Mouse (Mus musculus): ENCODE data around the gene Fbxw8. TPM values are rescaled to one million over a fixed set of nuclear protein-coding genes. Genes with fewer than 3 reads are reported as not detected.

Gene Fbxw8
- polyA plus RNA-seq, 1 experiment = 30.9 TPM

DNA sequence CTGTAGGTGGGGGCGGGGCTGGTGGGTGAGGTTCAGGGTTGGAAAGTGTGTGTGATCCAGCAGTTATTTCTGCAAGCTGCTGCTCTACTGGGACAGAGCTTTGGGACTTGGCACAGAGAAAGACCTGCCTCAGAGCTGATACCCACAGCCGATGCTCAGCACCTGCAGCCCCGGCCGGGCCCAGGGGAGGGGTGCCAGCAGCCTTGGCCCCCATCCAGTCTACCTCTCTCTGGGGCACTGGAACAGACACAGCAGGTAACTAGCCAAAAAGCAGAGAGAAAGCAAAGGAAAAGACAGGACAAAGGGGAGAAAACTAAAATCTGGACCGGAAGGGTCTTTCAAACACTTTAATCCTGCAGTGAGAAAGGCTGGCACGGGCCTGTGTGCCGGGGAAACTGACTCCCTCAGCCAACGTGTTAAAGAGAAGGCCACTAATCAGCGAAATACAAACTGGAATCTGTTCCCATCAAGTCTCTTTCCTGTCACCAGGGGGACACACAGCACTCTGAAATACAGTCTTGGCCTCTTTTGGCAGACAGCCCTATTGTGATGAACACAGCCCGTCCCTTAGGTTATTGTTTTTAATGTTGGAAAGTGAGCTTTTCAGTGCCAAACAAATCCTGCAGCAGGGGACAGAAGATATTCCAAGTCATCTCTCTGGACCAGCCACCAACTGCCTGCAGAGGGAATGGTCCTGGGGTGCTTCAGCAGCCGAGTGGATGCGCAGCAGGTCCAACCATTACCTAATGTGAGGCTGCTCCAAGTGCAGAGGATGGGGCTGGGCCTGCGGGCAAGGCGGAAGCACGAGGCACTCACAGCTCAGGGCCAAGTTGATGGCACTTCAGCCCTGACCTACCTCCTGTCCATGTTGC is 78.3 kb downstream of the Fbxw8 start:
- no peak for DNase-seq (ENCODE audit: low spot score)

DNA sequence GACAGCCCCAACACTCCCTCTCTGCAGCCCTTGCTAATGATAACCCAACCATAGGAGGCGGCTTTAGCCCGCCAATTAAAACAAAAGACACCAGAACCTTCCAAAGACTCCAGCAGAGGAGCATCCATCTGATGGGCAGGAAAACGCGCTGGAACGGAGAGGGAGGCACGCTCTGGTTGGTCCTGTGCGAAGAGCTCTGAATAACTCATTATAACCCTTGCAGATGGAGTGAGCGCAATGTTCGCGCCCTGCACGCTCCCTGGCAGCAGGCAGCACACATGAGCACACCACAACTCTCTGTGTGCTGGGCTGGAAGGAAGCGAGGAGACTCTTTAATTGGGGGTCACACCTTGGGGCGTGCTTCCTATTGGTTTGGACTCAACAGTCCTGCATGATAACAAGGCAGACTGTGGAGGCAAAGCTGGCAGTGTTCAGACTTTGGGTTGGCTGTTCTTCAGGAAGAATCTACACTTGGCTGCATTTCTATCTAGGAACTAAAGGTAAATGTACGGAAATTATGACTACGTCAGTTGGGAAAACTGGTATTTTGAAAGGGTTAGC is 82.0 kb downstream of the Fbxw8 start:
- no peak for DNase-seq (ENCODE audit: low spot score)

DNA sequence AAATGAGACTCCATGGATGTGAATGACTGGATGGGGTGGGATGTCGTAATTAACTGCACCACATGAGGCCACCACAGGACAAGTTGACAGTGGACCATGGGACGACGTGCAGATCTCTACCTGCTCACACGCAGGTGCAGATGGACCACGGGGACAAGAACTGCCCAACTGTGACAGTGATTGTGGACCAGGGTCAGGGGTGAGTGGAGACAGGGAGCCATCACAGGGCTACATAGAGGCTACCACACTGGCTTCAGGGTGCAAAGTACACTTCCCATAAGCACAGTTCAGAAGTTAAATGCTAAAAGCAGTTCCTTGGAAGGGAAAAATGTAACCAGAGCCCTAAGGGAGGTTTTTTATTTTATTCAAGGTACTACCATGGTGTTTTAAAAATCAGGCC is 83.5 kb downstream of the Fbxw8 start:
- DNase-seq (ENCODE audit: low spot score) = no peak

DNA sequence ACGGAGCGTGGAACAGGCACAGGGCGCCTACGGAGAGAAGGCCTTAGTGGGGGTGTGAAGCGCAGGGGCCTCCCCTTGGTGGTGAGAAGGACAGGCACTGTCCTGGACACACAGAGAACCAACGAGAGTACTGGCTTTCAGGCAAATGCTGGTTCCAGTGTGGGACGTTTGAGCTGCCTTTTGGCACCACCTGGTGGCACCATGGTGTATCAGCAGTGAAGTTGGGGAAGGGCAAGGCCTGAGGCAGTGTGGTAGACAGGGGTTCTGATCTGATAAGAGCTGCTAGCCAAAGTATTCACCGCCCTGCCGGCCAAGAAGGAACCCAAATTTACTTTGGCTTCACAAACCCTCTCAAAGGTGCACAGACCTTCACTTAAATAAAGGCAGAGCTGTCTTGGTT is 85.9 kb downstream of the Fbxw8 start:
- DNase-seq (ENCODE audit: low spot score) = peak; percentile 37

DNA sequence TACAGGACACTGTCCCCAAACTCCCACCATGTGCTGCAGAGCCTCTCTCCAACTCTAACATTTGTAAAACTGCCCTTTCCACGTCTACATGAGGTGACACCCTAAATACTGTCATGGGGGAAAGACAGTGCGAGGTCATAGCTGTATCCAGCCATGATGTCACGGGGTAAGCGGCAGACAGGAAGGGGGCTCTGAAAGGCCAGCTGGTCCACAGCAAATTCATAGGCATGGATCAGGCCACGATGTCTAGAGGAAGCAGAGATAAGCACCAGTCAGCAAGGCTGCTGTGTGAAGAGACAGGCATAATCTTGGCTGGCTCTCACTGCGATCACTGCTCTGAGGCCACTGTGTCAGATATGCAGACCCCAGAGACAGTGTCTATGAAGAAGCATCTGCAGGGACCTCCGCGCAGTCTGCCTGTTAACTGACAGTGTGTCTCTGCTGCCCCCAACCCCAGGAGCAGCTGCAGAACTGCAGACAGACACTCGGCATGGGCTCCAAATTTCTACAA is 87.2 kb downstream of the Fbxw8 start:
- no peak for DNase-seq (ENCODE audit: low spot score)

DNA sequence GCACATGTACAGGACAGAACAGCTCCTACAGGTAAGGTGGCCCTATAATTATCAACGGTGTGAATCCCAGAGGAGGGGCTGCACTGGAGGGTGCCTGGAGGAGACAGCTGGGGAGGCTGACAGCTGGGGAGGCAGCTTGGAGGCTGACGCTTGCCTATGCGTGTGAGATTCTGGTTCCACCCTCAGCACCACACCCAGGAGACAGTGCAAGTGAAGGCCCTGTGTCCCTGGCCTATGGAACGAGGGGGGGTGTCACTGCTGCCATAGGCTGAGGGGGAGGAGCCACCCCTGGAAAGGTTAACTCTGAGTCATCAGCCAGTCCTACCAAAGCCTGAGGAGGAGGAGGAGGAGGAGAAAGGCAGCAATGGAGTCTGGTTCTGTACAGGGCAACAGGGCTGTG is 87.7 kb downstream of the Fbxw8 start:
- DNase-seq (ENCODE audit: low spot score) = no peak

DNA sequence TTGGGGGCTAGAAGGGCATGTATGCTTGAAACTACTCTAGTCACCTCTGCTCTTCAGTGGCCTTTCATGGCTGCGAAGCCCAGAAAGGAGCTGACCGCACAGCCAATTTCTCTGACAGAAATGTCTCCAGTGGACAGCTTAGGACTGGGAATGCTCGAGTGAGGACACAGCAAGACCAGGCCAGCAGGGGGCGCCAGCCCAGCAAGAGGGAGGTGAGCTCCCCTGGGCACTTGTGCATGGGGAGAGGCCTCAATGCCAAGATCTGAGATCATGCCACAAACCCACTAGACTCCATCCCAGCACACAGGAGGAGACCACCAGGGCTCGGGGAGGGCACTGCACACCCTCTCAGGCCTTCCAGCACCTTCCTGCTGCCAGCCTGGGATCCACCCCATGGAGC is 88.4 kb downstream of the Fbxw8 start:
- peak; percentile 62 for DNase-seq (ENCODE audit: low spot score)

DNA sequence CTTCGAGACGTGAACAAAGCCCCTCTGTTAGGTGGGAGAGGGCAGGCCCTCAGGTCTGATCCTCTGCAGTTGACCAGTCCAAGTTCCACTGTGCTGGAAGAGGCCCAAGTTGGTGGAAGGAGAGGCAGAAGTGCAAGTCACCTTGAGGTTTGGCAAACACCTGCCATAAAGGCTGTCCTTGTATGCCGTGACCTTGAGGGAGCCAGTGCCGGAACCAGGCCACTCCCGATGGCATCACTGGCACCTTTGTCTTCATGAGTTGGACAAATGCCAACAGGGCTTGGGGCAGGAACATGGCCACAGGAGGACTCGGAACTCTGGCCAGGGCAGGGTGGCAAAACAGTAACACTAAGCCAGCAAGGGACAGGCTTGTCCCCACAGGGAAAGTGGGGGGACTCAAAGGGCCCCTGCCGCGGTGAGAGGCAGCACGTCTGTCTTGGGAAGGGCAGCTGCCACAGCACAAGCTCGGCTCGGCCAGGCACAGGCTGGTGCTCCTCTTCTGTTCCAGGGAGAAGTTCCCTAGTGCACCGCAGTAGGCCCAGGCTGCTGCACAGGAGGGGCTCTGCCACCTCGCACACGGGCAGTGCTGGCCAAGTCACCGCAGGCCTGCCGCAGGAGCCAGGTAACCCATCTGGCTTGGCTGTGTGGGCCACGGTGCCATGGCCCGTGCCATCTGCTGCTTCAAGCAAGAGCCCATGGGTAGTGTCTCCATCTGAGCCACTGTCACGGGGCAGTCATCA is 89.6 kb downstream of the Fbxw8 start:
- no peak for DNase-seq (ENCODE audit: low spot score)

DNA sequence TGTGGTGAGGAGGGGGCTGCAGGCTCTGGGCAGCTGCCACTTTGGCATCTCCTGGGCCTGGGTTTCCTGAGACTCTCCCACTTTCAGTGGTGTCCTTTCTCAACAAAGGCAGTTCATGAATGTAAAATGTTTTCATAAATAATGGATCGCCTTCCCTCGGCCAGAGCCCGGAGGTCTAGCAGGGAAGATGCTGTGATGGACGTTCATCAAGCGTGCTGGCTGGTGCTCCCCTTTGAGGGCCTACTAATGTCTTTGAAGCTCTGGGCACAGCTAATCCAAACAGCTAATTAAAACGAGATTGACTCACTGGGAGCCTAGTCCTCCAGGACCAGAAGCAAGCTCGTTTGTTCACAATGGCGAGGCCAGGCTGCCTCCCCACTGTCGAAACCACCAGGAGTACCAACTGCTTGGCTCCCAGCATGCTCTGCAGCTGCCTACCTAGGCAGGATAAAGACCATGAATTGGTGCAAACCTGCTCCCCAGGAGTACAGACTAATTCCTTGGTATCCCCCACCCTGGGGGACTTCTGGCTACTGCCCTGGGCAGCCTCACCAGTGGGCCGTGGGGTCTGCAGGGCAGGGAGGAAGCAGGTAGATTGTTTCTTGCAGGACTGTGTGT is 90.9 kb downstream of the Fbxw8 start:
- DNase-seq (ENCODE audit: low spot score) = no peak

DNA sequence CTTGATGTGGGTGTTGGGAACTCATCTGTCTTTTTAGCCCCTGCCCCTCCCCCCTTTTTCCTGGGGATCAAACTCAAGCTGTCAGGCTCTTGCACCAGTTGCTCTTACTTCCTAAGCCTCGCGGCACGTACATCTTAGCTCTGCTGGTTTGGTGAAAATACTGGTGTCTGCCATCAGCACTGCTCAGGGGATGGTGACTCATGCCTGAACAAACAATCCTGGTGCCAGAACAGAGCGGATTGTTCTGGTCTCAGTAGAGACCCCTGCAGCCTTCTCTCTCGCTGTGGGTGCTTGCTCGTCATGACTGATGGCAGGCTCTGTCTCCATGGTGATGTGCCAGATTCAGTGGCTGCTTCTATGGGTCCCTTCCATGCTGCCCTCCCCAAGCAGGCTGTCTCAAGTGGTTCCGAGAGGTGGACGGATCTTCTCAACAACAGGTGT is 92.1 kb downstream of the Fbxw8 start:
- DNase-seq (ENCODE audit: low spot score) = no peak

DNA sequence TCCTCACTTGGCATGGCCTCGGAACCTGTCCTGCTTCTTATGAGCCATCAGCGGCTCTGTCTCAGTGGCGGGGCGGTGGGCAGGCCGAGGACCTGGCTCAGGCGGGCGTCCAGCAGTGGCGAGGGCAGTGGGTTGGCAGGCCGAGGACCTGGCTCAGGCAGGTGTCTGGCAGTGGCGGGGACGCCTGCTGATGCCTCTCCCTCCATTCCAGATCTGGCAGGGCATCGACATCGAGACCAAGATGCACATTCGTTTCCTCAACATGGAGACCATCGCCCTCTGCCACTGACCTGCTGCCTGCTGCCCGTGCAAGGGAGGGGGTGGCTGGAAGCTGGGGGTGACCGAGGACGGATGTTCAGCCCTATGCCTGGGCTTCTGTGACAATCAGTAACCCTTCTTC is 93.9 kb downstream of the Fbxw8 start:
- no peak for DNase-seq (ENCODE audit: low spot score)

DNA sequence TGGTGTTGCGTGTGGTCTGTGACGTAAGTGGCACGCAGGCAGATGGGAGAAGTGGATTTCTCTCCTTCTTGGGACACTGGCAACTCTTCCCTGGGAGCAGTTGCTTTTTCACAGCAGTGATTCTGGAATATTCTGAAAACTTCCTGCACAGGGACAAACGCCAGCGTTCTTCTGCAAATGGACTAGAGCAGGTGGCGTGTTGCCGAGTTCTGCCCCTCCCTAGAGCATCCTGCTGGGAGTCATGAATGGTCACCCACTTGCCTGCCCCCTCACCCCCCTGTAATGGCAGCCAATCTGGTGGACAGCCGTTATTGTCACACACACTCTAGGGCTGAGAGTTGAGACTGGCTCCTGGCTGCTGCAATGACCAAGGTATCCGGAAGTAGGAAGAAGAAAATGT is 95.6 kb downstream of the Fbxw8 start:
- DNase-seq (ENCODE audit: low spot score) = no peak

DNA sequence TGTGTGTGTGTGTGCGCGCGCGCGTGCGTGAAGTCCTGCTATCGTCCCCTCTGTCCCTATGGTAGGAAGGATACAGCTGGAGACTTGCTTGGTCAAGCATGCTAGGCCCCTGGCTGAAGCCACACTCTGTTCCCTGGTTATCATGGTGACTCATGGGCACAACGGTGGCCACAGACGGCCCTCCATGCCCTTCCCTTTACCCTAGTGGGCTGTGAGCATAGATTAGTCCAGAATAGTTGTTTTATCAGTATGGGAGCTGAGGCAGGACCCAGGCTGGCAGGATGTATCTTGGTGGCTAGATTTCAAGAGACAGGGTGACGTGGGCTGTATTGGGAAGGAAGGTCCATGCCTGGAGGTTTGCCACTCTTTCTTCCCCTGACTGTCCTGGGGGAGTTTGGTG is 96.4 kb downstream of the Fbxw8 start:
- no peak for DNase-seq (ENCODE audit: low spot score)

DNA sequence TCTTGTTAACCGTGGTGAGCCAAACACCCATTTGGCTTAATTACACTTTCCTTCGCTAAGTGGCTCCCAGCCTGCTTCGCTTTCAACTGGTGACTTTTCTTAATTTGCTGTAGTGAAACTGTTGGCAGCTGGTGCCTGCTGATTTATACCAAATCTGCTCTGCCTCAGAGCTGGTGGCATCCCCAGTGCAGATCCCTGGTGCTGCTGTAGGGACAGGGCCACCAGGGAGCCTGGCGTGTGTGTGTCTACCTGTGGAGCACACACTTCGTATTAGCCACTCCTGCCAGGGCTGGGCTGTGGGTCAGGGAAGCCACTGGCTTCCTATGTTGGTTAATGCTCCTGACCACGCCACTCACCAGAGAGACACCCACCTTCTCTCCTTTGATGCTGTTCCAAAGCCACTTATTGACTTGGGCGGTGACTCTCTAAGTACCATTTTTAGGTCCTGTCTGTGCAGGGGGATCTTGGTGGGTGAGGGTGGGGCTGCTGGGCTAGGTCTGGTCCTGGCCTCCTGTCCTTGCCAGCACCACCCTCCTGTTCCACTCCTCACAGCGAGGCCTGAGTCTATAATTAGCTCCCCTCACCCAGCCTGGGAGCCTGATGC is 97.7 kb downstream of the Fbxw8 start:
- DNase-seq (ENCODE audit: low spot score) = no peak

DNA sequence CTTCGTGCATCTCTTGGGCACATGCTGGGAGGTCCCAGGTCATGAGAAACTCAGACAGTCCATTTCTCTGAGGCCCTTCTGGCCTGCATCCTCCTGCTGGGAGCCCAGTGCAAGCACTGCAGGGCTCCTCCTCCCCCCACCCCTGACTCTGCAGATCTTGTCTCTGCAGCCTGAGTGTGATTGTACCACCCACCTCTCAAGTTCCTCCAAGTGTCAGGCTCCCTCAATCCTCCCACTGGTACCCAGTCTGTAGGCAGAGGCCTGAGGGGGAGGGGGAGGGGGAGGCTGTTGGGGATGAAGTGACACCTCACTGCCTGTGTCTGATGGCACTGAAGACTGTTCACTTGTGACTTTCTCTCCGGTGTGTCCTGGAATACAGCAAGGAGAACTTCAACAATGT is 102.1 kb downstream of the Fbxw8 start:
- no peak for DNase-seq (ENCODE audit: low spot score)

DNA sequence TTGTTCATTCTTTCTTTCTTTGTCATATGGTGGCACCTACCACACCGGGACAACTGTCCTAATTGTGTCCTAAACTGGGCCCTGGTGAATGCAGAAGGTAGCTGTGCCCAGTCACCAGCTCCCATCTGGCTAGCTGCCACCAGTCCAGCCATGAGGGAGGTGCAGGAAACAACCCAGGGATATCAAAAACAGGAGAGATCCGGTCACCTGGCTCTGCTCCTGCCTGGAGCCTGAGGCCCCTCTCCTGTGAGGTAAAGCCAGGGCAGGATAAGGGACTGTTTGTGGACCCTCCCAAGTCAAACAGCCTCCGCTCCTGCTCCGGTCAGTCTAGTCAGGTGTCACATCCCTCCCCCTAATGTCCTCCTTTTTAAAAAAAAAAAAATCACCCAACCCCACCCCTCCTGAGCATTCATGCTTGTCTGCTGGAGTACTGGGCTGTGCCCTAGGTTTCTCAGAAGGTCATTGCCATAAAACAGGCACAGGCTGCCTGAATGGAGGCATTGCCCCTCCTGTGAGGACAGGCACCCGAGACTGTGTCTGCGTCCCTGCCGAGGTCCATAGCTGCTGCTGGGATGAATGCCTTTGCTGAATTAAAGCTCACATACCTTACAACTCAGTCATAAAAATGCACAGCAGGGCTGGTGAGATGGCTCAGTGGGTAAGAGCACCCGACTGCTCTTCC is 103.1 kb downstream of the Fbxw8 start:
- DNase-seq (ENCODE audit: low spot score) = no peak

DNA sequence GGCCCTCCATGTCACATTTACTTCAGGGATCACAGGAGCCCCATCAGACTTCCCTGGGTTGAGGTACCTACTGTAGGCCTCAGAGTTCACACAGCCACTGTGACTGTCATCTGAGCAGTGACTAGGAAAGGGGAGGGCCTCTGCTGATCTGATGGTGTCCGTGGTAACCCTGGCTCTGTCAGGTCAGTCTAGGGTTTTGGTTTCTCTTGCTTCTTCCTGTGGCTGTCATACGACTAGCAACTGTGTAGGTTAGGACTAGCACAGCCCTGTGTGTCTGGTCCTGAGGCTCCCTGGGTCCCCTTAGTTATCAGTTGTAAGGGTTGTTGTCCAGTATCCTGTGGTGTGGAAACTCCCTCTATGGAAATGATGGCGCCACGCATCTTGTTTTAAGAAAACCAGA is 104.5 kb downstream of the Fbxw8 start:
- DNase-seq (ENCODE audit: low spot score) = no peak

DNA sequence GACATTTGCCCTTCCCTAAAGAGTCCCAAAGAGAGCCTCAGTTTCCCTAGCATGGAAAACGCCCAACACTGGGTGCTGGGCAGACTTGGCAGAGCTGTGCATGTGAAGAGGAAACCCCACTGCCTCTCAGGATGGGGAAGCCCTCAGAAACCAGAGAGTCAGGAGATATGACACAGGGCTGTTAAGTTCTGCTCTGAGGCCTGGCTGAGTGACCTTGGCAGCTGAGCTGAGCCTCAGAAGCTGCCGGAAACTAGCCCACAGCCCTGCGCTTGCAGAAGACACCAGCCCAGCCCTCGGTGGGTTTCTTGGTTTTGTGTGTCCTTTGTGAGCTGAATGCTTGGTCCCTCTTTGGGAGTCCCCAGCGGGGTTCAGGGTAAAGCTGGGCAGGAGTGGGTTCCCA is 106.3 kb downstream of the Fbxw8 start:
- DNase-seq (ENCODE audit: low spot score) = no peak

DNA sequence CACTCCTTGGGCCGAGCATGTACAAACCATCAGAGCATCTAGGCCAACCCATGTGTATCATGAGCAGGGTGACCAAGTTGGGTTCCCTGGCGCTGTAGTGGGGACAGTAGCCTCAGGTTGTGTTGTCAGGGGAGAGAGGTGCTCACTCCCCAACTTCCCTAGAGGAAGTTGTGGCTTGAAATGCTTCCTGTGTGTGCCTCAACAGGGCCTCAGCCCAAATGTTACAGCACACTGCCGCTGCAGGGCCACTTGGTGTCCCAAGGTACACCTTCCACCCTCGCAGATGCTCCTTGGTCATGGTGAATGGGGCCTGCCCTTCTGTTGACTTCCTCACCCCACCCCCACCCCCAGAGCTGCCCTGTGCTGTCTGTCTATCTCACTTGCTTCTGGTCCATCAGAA is 106.9 kb downstream of the Fbxw8 start:
- DNase-seq (ENCODE audit: low spot score) = no peak

DNA sequence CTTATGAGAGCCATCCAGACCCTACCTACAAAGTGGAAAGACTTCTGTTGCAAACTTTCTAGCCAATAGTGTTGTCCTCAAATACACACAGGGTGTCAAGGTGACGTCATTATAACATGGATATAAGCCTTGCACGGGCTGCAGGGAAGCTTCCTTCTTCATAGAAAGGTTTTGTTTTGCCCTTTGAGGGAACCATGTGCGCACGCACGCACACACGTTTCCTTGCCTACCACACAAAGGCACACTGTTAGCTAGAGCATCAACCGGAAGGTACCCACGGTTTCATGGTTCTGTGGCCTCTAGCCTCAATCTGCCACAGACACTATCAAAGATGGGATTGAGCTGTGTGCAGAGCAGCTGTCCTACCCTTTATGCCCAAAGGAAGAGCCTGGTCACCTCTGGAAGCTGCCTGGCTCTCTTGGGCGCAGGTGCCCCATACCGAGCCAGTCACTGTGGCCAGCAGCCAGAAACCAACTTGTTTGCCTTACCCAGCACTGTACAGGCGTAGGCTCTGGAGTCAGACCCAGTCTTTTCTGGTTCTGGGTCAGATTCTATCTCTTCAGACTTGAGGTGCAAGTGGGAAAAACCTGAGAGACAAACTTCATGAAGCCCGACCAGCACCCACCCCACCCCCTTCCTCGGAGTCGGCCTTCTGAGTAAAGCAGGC is 108.0 kb downstream of the Fbxw8 start:
- no peak for DNase-seq (ENCODE audit: low spot score)

DNA sequence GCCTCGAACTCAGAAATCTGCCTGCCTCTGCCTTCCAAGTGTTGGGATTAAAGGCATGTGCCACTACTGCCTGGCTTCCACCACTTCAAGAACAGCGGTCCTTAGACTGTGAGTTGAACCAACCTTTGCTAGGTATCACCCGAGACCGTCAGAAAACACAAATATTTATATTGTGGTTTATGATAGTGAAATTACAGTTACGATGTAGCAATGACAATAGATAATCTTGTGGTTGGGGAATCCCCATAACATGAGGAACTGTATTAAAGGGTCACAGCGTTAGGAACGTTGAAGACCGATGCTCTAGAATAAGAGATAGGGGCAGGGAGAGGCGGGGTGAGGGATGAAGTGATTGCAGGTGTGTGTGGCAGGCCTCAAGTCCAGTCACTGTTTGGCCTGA is 109.9 kb downstream of the Fbxw8 start:
- DNase-seq (ENCODE audit: low spot score) = no peak

Data from urinary bladder, adult 2 months (tissue).